Mouse (Mus musculus) liver, postnatal 0 days (tissue): ENCODE results near the gene Dnase1l2. TPM values are rescaled to one million over a fixed set of nuclear protein-coding genes. Genes with fewer than 3 reads are reported as not detected.

Source experiments
- ATAC-seq: fragments of 200-750 bp; cut with Nextera tagmentation; 2 replicates; pipeline ENCODE4 v1.8.0; 2017; ENCODE audit warnings: mild to moderate bottlenecking, moderate library complexity
- DNase-seq: peaks from one replicate; pipeline ENCODE4 v3.0.0-alpha.2; 2016
- H3K27ac ChIP-seq: fragments of 300-500 bp; sonication (generic); 2 replicates; pipeline ENCODE4 v1.5.1; 2014; ENCODE audit warnings: antibody characterized with exemption, moderate library complexity, mild to moderate bottlenecking, low read depth
- H3K27me3 ChIP-seq: fragments of 300-500 bp; sonication (generic); 2 replicates; pipeline ENCODE4 v1.6.1; 2014; ENCODE audit warnings: low read length, control low read depth, mixed read lengths; ENCODE audit not compliant: insufficient read depth
- H3K36me3 ChIP-seq: fragments of 300-500 bp; sonication (generic); replicated peaks from 2 replicates; pipeline ENCODE4 v1.6.1; 2014; ENCODE audit warnings: mild to moderate bottlenecking, control low read depth, low read length, moderate library complexity, mixed read lengths; ENCODE audit not compliant: insufficient read depth
- H3K4me1 ChIP-seq: fragments of 300-500 bp; sonication (generic); 2 replicates; pipeline ENCODE4 v1.6.1; 2014; ENCODE audit warnings: antibody characterized with exemption, mild to moderate bottlenecking, control low read depth; ENCODE audit not compliant: insufficient read depth
- H3K4me2 ChIP-seq: fragments of 300-500 bp; sonication (generic); 2 replicates; pipeline ENCODE4 v1.6.1; 2014; ENCODE audit warnings: low read depth, mild to moderate bottlenecking, low read length, moderate library complexity, mixed read lengths
- H3K4me3 ChIP-seq: fragments of 300-500 bp; sonication (generic); 2 replicates; pipeline ENCODE4 v1.5.1; 2014; ENCODE audit warnings: low read depth, low read length
- H3K9ac ChIP-seq: fragments of 300-500 bp; sonication (generic); replicated peaks from 2 replicates; pipeline ENCODE4 v1.6.1; 2014; ENCODE audit warnings: mild to moderate bottlenecking, moderate library complexity
- H3K9me3 ChIP-seq: fragments of 300-500 bp; sonication (generic); 2 replicates; pipeline ENCODE4 v1.6.1; 2016; ENCODE audit warnings: mild to moderate bottlenecking, control low read depth, low read length, mixed read lengths
- CTCF ChIP-seq: sonication (generic); IDR thresholded peaks from 2 replicates; pipeline ENCODE4 v1.5.1; 2016; ENCODE audit warnings: antibody characterized with exemption, low read depth
- EP300 ChIP-seq: IDR thresholded peaks from 2 replicates; pipeline ENCODE4 v1.6.1; 2016; ENCODE audit warnings: antibody characterized with exemption, low read depth, mild to moderate bottlenecking
- WGBS: fragments of 180-500 bp; shearing (Covaris S2); extraction: QIAGEN DNeasy Blood & Tissue Kit; methylation state at CpG from one replicate; pipeline ENCODE4 v1.1.7; 2014; ENCODE audit not compliant: insufficient replicate concordance; 5-methylcytosine and 5-hydroxymethylcytosine counted together
- polyA plus RNA-seq: library from polyadenylated mRNA; unstranded; fragments of >200 nt; fragmentation: Nextera tagmentation; extraction: Ambion mirVana; gene quantifications from 2 replicates; pipeline ENCODE4 v1.2.1, GENCODE M21; 2015

Dnase1l2 gene
- polyA plus RNA-seq: 0.22 and 0.35 TPM in 2 replicates

- Histone ChIP-seq H3K9me3 (no peaks in the 10 kb centered on the region), H3K4me3 (no peak within 1 kb of the TSS), H3K27me3 (no peaks in the 10 kb centered on the region), H3K4me2 (no peak within 1 kb of the TSS), H3K4me1 (no peaks in the 10 kb centered on the region), H3K27ac (no peak within 1 kb of the TSS), H3K9ac (no peak within 1 kb of the TSS), H3K36me3 (peaks cover 53% of the 10 kb centered on the region)
- TF ChIP-seq CTCF (no peak), EP300 (no peak)
- ATAC-seq (no peak), DNase-seq (no peak)
- 79% methylated on average over 7 of the region's 7 CpGs for WGBS
Measured at GRCm38 (mm10) chr17:24442632-24443155, at the start of gene Dnase1l2. TSS of gene Dnase1l2 (minus strand) at chr17:24443105.

GRCm38 (mm10) chr17:24490399-24490798 is 47.5 kb upstream of the Dnase1l2 start:
- H3K36me3 ChIP-seq: no peaks in the 10 kb centered on the region
- no peak overlapping the region for H3K9ac ChIP-seq
- H3K9me3 ChIP-seq: no peaks in the 10 kb centered on the region
- no peak overlapping the region for H3K27ac ChIP-seq
- peaks cover 38% of the 10 kb centered on the region for H3K27me3 ChIP-seq
- no peak overlapping the region for H3K4me2 ChIP-seq
- ATAC-seq: no peak
- TF ChIP-seq EP300 (no peak), CTCF (no peak)
- peaks cover 10% of the 10 kb centered on the region for H3K4me1 ChIP-seq
- no peak for DNase-seq
- no peak overlapping the region for H3K4me3 ChIP-seq
- WGBS: 85% methylated on average over 4 of the region's 4 CpGs

DNA sequence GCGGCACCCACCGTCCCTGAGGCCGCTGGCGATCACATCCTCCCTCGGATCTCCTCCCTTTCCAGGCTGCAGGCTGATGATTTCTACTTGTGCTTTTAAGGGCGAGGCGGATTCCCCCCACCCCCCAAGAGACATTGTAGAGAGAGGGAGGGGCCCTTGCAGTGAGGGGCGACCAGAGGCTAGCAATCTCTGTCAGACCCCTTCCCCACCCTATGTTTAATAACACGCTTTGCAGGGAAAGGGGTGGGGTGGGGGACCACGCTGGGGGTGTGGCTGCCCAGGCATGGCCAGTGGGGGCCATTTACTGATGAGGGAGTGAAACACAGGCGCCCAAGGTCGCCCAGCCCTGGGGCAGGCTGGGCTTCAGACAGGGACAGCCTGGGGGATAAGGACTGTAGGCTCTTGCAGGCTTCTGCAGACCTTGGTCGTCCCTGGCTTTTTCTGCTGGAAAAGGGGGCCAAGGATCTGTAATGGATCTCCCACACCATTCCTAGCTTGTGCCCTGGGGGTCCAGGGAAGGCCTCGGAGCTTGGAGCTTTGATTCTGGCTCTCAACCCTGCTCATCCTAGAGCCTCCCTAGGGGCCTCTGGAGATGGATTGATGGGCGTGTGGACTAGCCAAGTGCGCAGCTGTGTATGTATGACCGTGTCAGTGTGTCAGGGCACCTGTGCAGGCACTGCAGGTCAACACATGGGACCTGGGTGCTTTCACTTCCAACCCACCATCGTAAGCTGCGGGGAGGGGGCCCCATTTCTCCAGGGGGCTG is 46.5 kb upstream of the Dnase1l2 start:
- H3K9ac ChIP-seq: no peak overlapping the region
- no peaks in the 10 kb centered on the region for H3K9me3 ChIP-seq
- peak overlapping the region; percentile 81 for H3K4me2 ChIP-seq
- peaks cover 38% of the 10 kb centered on the region for H3K27me3 ChIP-seq
- 29% methylated on average over 15 of the region's 19 CpGs for WGBS
- H3K27ac ChIP-seq: no peak overlapping the region
- no peak for ATAC-seq
- peaks cover 10% of the 10 kb centered on the region for H3K4me1 ChIP-seq
- no peaks in the 10 kb centered on the region for H3K36me3 ChIP-seq
- no peak for DNase-seq
- TF ChIP-seq CTCF (no peak), EP300 (no peak)
- peak overlapping the region; percentile 57 for H3K4me3 ChIP-seq

DNA sequence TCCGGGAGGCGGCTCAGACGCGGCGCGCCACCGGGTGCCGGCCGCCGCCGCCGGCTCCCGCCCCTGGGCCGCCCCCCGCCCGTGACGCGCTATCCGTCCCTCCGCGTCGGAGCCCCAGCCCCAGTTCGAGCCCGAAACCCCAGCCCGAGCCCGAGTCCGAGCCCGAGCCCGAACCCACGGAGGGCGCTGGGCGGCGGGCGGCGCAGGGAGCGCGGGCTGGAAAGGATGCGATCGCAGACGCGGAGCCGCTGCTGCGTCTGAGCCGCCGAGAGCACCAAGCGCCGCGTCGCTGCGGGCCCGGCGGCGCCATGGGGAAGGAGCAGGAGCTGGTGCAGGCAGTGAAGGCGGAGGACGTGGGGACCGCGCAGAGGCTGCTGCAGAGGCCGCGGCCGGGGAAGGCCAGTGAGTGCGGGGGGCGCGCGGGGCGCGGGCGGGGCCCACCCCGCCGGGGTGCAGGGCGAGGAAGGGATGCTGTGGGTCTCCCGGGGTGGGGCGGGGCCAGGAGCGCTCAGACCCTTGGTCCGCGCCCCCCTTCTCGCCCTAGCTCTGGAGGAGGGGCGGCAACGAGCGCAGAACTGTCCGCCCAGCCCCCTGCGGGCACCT is 45.9 kb upstream of the Dnase1l2 start:
- peak; percentile 56 for ATAC-seq
- TF ChIP-seq EP300 (no peak), CTCF (no peak)

DNA sequence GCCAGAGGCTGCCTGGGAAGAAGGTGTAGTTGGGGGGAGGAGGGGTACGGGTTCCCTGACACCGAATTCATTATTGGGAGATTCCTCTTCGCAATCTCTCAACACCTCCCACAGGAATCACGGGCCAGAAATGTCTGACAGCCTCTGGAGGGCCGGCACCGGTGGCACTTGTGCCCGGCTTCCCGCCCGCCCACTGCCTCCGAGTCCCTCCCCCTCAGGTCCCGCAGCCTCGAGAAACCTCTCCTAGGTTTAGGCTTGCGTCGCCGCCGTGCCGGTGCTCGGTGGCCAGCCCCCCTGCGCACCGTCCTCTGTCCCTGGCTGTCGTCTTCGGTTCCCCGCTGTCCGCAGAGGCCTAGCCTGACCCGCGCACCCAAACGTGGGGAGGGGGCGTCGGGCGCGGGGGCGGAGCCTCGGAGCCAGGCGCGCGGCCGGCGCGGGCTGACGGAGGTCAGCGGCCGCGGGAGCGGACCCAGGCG is 45.3 kb upstream of the Dnase1l2 start, which contains the start of gene Caskin1:
Caskin1 (plus strand) TSS at position 416 of the 476 bp plus-strand sequence.
- Histone ChIP-seq H3K4me3 (peak within 1 kb of the TSS; percentile 57), H3K4me1 (peaks cover 10% of the 10 kb centered on the region), H3K27me3 (peaks cover 38% of the 10 kb centered on the region), H3K9ac (peak within 1 kb of the TSS; percentile 1; the same call in 1 of the 2 replicates), H3K9me3 (no peaks in the 10 kb centered on the region), H3K4me2 (peak within 1 kb of the TSS; percentile 81), H3K27ac (no peak within 1 kb of the TSS), H3K36me3 (no peaks in the 10 kb centered on the region)
- WGBS: 2% methylated on average over 39 of the region's 45 CpGs
- no peak for DNase-seq
- TF ChIP-seq CTCF: no peak
- TF ChIP-seq EP300: no peak
- peak; percentile 27; the same call in 1 of the 2 replicates for ATAC-seq

More for the DNA sequence above, 45.9 kb upstream of the Dnase1l2 start:
- Histone ChIP-seq H3K9ac (peak overlapping the region; percentile 1; the same call in 1 of the 2 replicates), H3K27ac (no peak overlapping the region), H3K36me3 (no peaks in the 10 kb centered on the region), H3K4me1 (peaks cover 10% of the 10 kb centered on the region), H3K4me2 (peak overlapping the region; percentile 81), H3K27me3 (peaks cover 38% of the 10 kb centered on the region), H3K4me3 (peak overlapping the region; percentile 57), H3K9me3 (no peaks in the 10 kb centered on the region)
- no peak for DNase-seq
- 2% methylated on average over 61 of the region's 81 CpGs for WGBS

DNA sequence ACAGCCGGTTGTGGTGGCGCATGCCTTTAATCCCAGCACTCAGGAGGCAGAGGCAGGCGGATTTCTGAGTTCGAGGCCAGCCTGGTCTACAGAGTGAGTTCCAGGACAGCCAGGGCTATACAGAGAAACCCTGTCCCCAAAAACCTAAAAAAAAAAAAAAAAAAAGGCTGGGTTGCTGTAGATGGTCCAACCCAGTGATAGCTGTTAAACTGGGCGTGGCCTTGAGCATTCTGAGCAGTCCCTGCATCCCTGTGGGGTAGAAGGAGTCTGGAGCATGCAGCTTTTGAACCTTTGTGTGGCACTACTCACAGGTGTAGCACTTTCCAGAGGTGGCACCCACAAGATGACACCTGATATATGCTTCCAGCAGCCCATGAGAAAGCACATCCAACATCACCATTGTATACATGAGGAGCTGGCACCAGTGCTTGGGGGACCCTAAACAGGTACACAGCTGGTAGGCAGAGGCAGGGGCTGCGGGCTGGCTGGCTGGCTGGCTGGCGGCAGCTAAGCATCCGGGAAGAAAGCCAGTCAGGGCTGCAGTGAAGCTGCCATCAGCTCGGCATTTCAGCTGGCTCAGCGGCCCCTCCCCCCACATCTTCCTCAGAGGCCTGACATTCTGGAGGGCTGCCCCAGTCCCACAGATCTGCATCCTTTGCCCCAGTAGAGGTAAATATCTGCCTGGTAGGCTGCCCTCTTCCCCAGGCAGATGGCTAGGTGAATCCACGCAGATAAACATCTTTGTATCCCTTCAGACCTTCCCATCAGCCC is 42.4 kb upstream of the Dnase1l2 start:
- no peak overlapping the region for H3K9ac ChIP-seq
- no peaks in the 10 kb centered on the region for H3K36me3 ChIP-seq
- no peak overlapping the region for H3K4me3 ChIP-seq
- peaks cover 10% of the 10 kb centered on the region for H3K4me1 ChIP-seq
- TF ChIP-seq EP300: no peak
- TF ChIP-seq CTCF: no peak
- peaks cover 32% of the 10 kb centered on the region for H3K27me3 ChIP-seq
- DNase-seq (no peak), ATAC-seq (no peak)
- no peaks in the 10 kb centered on the region for H3K9me3 ChIP-seq
- no peak overlapping the region for H3K4me2 ChIP-seq
- whole genome bisulfite sequencing: 50% methylated on average over 11 of the region's 11 CpGs
- no peak overlapping the region for H3K27ac ChIP-seq
